Mouse (Mus musculus): ENCODE data around the gene Mboat2. TPM values are rescaled to one million over a fixed set of nuclear protein-coding genes. Genes with fewer than 3 reads are reported as not detected.

Gene Mboat2
- polyA plus RNA-seq, 1 experiment from 2014 or later = 49.6 TPM

GRCm38 (mm10) chr12:24837947-24838346 lies 7.3 kb downstream of the Mboat2 start:
- WGBS = 48% methylated on average over 2 of the region's 2 CpGs
- H3K4me1 ChIP-seq = peaks cover 41% of the 10 kb centered on the region
- H3K27ac ChIP-seq = 0 out of 2 replicates have a peak overlapping the region, but pooled peaks have one; percentile 0

GRCm38 (mm10) chr12:24841115-24841879 lies 10.6 kb downstream of the Mboat2 start:
- Histone ChIP-seq H3K9me3 (replicated peaks) (no peaks in the 10 kb centered on the region), H3K4me3 (no peak overlapping the region), H3K4me1 (peaks cover 42% of the 10 kb centered on the region), H3K36me3 (no peaks in the 10 kb centered on the region), H3K27me3 (ENCODE audit: low read depth, poor library complexity, severe bottlenecking) (no peaks in the 10 kb centered on the region), H3K27ac (no peak overlapping the region)
- peak; percentile 48 for DNase-seq (ENCODE audit: low spot score)
- WGBS = 68% methylated on average over 9 of the region's 9 CpGs

More at GRCm38 (mm10) chr12:24837947-24838346, 7.3 kb downstream of the Mboat2 start:
- Histone ChIP-seq H3K27me3 (ENCODE audit: low read depth, poor library complexity, severe bottlenecking) (no peaks in the 10 kb centered on the region), H3K36me3 (no peaks in the 10 kb centered on the region), H3K9me3 (replicated peaks) (no peaks in the 10 kb centered on the region), H3K4me3 (no peak overlapping the region)
- DNase-seq (ENCODE audit: low spot score) = no peak

GRCm38 (mm10) chr12:24842299-24842910 lies 11.7 kb downstream of the Mboat2 start:
- DNase-seq (ENCODE audit: low spot score) = no peak
- WGBS = 89% methylated on average over 11 of the region's 11 CpGs
- no peak overlapping the region for H3K27ac ChIP-seq

GRCm38 (mm10) chr12:24843395-24844072 lies 12.9 kb downstream of the Mboat2 start:
- Histone ChIP-seq H3K27me3 (ENCODE audit: low read depth, poor library complexity, severe bottlenecking) (no peaks in the 10 kb centered on the region), H3K36me3 (no peaks in the 10 kb centered on the region), H3K4me3 (no peak overlapping the region), H3K9me3 (replicated peaks) (no peaks in the 10 kb centered on the region), H3K27ac (no peak overlapping the region), H3K4me1 (peaks cover 29% of the 10 kb centered on the region)
- no peak for DNase-seq (ENCODE audit: low spot score)
- WGBS = 63% methylated on average over 7 of the region's 7 CpGs

More at GRCm38 (mm10) chr12:24842299-24842910, 11.7 kb downstream of the Mboat2 start:
- Histone ChIP-seq H3K4me1 (peaks cover 38% of the 10 kb centered on the region), H3K4me3 (no peak overlapping the region), H3K27me3 (ENCODE audit: low read depth, poor library complexity, severe bottlenecking) (no peaks in the 10 kb centered on the region), H3K9me3 (replicated peaks) (no peaks in the 10 kb centered on the region), H3K36me3 (no peaks in the 10 kb centered on the region)

- H3K9me3 ChIP-seq (replicated peaks) = no peaks in the 10 kb centered on the region
- H3K27ac ChIP-seq = no peak overlapping the region
- no peaks in the 10 kb centered on the region for H3K27me3 ChIP-seq (ENCODE audit: low read depth, poor library complexity, severe bottlenecking)
- no peak overlapping the region for H3K4me3 ChIP-seq
- 70% methylated on average over 4 of the region's 4 CpGs for WGBS
- peaks cover 25% of the 10 kb centered on the region for H3K4me1 ChIP-seq
- DNase-seq (ENCODE audit: low spot score) = no peak
- no peaks in the 10 kb centered on the region for H3K36me3 ChIP-seq
Observed at GRCm38 (mm10) chr12:24845344-24845743, 14.7 kb downstream of the Mboat2 start.

GRCm38 (mm10) chr12:24848107-24848506 lies 17.4 kb downstream of the Mboat2 start:
- DNase-seq (ENCODE audit: low spot score) = no peak
- H3K27me3 ChIP-seq (ENCODE audit: low read depth, poor library complexity, severe bottlenecking) = no peaks in the 10 kb centered on the region
- H3K36me3 ChIP-seq = no peaks in the 10 kb centered on the region
- no peaks in the 10 kb centered on the region for H3K9me3 ChIP-seq (replicated peaks)
- H3K4me1 ChIP-seq = peaks cover 12% of the 10 kb centered on the region
- no peak overlapping the region for H3K4me3 ChIP-seq
- H3K27ac ChIP-seq = no peak overlapping the region
- 77% methylated on average over 5 of the region's 5 CpGs for WGBS

- Histone ChIP-seq H3K27ac (no peak overlapping the region), H3K4me3 (no peak overlapping the region), H3K27me3 (ENCODE audit: low read depth, poor library complexity, severe bottlenecking) (no peaks in the 10 kb centered on the region), H3K9me3 (replicated peaks) (no peaks in the 10 kb centered on the region), H3K4me1 (peaks cover 7% of the 10 kb centered on the region), H3K36me3 (no peaks in the 10 kb centered on the region)
- no peak for DNase-seq (ENCODE audit: low spot score)
- WGBS = 91% methylated on average over 5 of the region's 5 CpGs
Observed at GRCm38 (mm10) chr12:24857354-24857753, 26.7 kb downstream of the Mboat2 start.

- 79% methylated on average over 7 of the region's 7 CpGs for WGBS
Observed at GRCm38 (mm10) chr12:24859357-24859756, 28.7 kb downstream of the Mboat2 start.

GRCm38 (mm10) chr12:24860436-24860835 lies 29.8 kb downstream of the Mboat2 start:
- WGBS = 87% methylated on average over 9 of the region's 9 CpGs
- Histone ChIP-seq H3K36me3 (no peaks in the 10 kb centered on the region), H3K27me3 (ENCODE audit: low read depth, poor library complexity, severe bottlenecking) (no peaks in the 10 kb centered on the region), H3K27ac (no peak overlapping the region), H3K4me3 (no peak overlapping the region), H3K9me3 (replicated peaks) (no peaks in the 10 kb centered on the region), H3K4me1 (peaks cover 13% of the 10 kb centered on the region)
- DNase-seq (ENCODE audit: low spot score) = no peak

More at GRCm38 (mm10) chr12:24859357-24859756, 28.7 kb downstream of the Mboat2 start:
- H3K4me1 ChIP-seq = peaks cover 7% of the 10 kb centered on the region
- no peaks in the 10 kb centered on the region for H3K9me3 ChIP-seq (replicated peaks)
- H3K27ac ChIP-seq = no peak overlapping the region
- DNase-seq (ENCODE audit: low spot score) = no peak
- H3K36me3 ChIP-seq = no peaks in the 10 kb centered on the region
- no peak overlapping the region for H3K4me3 ChIP-seq
- no peaks in the 10 kb centered on the region for H3K27me3 ChIP-seq (ENCODE audit: low read depth, poor library complexity, severe bottlenecking)

- WGBS = 75% methylated on average over 1 of the region's 1 CpGs
- no peak overlapping the region for H3K4me3 ChIP-seq
- H3K27me3 ChIP-seq (ENCODE audit: low read depth, poor library complexity, severe bottlenecking) = no peaks in the 10 kb centered on the region
- DNase-seq (ENCODE audit: low spot score) = no peak
- peaks cover 25% of the 10 kb centered on the region for H3K4me1 ChIP-seq
- no peak overlapping the region for H3K27ac ChIP-seq
- no peaks in the 10 kb centered on the region for H3K9me3 ChIP-seq (replicated peaks)
- no peaks in the 10 kb centered on the region for H3K36me3 ChIP-seq
Observed at GRCm38 (mm10) chr12:24863762-24864161, 33.1 kb downstream of the Mboat2 start.

- no peak for DNase-seq (ENCODE audit: low spot score)
- Histone ChIP-seq H3K27me3 (ENCODE audit: low read depth, poor library complexity, severe bottlenecking) (no peaks in the 10 kb centered on the region), H3K36me3 (no peaks in the 10 kb centered on the region), H3K4me1 (peaks cover 33% of the 10 kb centered on the region), H3K27ac (no peak overlapping the region), H3K4me3 (no peak overlapping the region), H3K9me3 (replicated peaks) (no peaks in the 10 kb centered on the region)
- WGBS = 78% methylated on average over 6 of the region's 6 CpGs
Observed at GRCm38 (mm10) chr12:24866645-24867044, 36.0 kb downstream of the Mboat2 start.

- peaks cover 33% of the 10 kb centered on the region for H3K4me1 ChIP-seq
- 90% methylated on average over 4 of the region's 4 CpGs for WGBS
- DNase-seq (ENCODE audit: low spot score) = no peak
- H3K27me3 ChIP-seq (ENCODE audit: low read depth, poor library complexity, severe bottlenecking) = no peaks in the 10 kb centered on the region
- no peak overlapping the region for H3K27ac ChIP-seq
- no peaks in the 10 kb centered on the region for H3K9me3 ChIP-seq (replicated peaks)
- H3K36me3 ChIP-seq = no peaks in the 10 kb centered on the region
- no peak overlapping the region for H3K4me3 ChIP-seq
Observed at GRCm38 (mm10) chr12:24868694-24869093, 38.0 kb downstream of the Mboat2 start.

- 88% methylated on average over 5 of the region's 5 CpGs for WGBS
- Histone ChIP-seq H3K4me1 (peaks cover 33% of the 10 kb centered on the region), H3K9me3 (replicated peaks) (no peaks in the 10 kb centered on the region), H3K36me3 (no peaks in the 10 kb centered on the region), H3K27me3 (ENCODE audit: low read depth, poor library complexity, severe bottlenecking) (no peaks in the 10 kb centered on the region), H3K4me3 (no peak overlapping the region), H3K27ac (no peak overlapping the region)
- DNase-seq (ENCODE audit: low spot score) = no peak
Observed at GRCm38 (mm10) chr12:24869231-24869630, 38.6 kb downstream of the Mboat2 start.
